Mouse (Mus musculus) ES-Bruce4 (cell line): ENCODE results near the gene 1700001P01Rik.

ENCODE experiments used
- CTCF ChIP-seq: IDR thresholded peaks from one replicate; pipeline ENCODE4 v1.8.1; 2011; ENCODE audit warnings: low read depth, low read length
- EP300 ChIP-seq: IDR thresholded peaks from 2 replicates; pipeline ENCODE4 v1.6.1; 2011; ENCODE audit warnings: low read depth, low read length; ENCODE audit not compliant: insufficient read depth
- POLR2A ChIP-seq: IDR thresholded peaks from one replicate; pipeline ENCODE4 v1.8.1; 2011; ENCODE audit warnings: low read length; ENCODE audit not compliant: insufficient read depth

GRCm38 (mm10) chr11:97809235-97810121 lies 33.8 kb upstream of the 1700001P01Rik start:
- TF ChIP-seq CTCF (no peak), POLR2A (no peak), EP300 (no peak)
